Mouse (Mus musculus): ENCODE data around the gene Obscn.

The Obscn gene

GRCm38 (mm10) chr11:59058025-59058424 is 78.2 kb downstream of the Obscn start:
- no peak for DNase-seq (ENCODE audit: low spot score in 2 of 2)

- no peak for DNase-seq (ENCODE audit: low spot score in 2 of 2)
Observed at GRCm38 (mm10) chr11:59051031-59051430, 85.2 kb downstream of the Obscn start.

- DNase-seq (ENCODE audit: low spot score in 2 of 2), result no peak
Observed at GRCm38 (mm10) chr11:59044703-59045330, 91.4 kb downstream of the Obscn start.

- DNase-seq (ENCODE audit: low spot score in 2 of 2), result no peak
Observed at GRCm38 (mm10) chr11:59029003-59029402, 107.2 kb downstream of the Obscn start.

- no peak for DNase-seq (ENCODE audit: low spot score in 2 of 2)
Observed at GRCm38 (mm10) chr11:59026411-59026810, 109.8 kb downstream of the Obscn start.

GRCm38 (mm10) chr11:59015052-59015451 is 121.2 kb downstream of the Obscn start:
- peak in 1 of 2 experiments; percentile 38 for DNase-seq (ENCODE audit: low spot score in 2 of 2)

- DNase-seq (ENCODE audit: low spot score in 2 of 2), result no peak
Observed at GRCm38 (mm10) chr11:59002327-59003079, 133.7 kb downstream of the Obscn start.

GRCm38 (mm10) chr11:59000635-59001034 is 135.6 kb downstream of the Obscn start:
- no peak for DNase-seq (ENCODE audit: low spot score in 2 of 2)

GRCm38 (mm10) chr11:58999830-59000229 is 136.4 kb downstream of the Obscn start:
- DNase-seq (ENCODE audit: low spot score in 2 of 2), result no peak

- DNase-seq (ENCODE audit: low spot score in 2 of 2), result no peak
Observed at GRCm38 (mm10) chr11:58999158-58999557, 137.0 kb downstream of the Obscn start.

GRCm38 (mm10) chr11:58997541-58997940 is 138.7 kb downstream of the Obscn start:
- DNase-seq (ENCODE audit: low spot score in 2 of 2), result no peak

- no peak for DNase-seq (ENCODE audit: low spot score in 2 of 2)
Observed at GRCm38 (mm10) chr11:58995807-58996370, 140.3 kb downstream of the Obscn start.

- DNase-seq (ENCODE audit: low spot score in 2 of 2), result no peak
Observed at GRCm38 (mm10) chr11:58995061-58995806, 141.0 kb downstream of the Obscn start.

- DNase-seq (ENCODE audit: low spot score in 2 of 2), result no peak
Observed at GRCm38 (mm10) chr11:58994337-58994826, 141.8 kb downstream of the Obscn start.

GRCm38 (mm10) chr11:58993091-58993670 is 143.0 kb downstream of the Obscn start:
- no peak for DNase-seq (ENCODE audit: low spot score in 2 of 2)

- DNase-seq (ENCODE audit: low spot score in 2 of 2), result no peak
Observed at GRCm38 (mm10) chr11:58991911-58992310, 144.3 kb downstream of the Obscn start.

GRCm38 (mm10) chr11:58990794-58991193 is 145.4 kb downstream of the Obscn start:
- no peak for DNase-seq (ENCODE audit: low spot score in 2 of 2)

GRCm38 (mm10) chr11:58990141-58990540 is 146.1 kb downstream of the Obscn start:
- no peak for DNase-seq (ENCODE audit: low spot score in 2 of 2)

GRCm38 (mm10) chr11:58989166-58989565 is 147.0 kb downstream of the Obscn start:
- no peak for DNase-seq (ENCODE audit: low spot score in 2 of 2)

GRCm38 (mm10) chr11:58985299-58985917 is 150.8 kb downstream of the Obscn start:
- no peak for DNase-seq (ENCODE audit: low spot score in 2 of 2)

- DNase-seq (ENCODE audit: low spot score in 2 of 2), result no peak
Observed at GRCm38 (mm10) chr11:58984657-58985056, 151.5 kb downstream of the Obscn start.

All from frontal cortex, postnatal 25 days (tissue).